Mouse (Mus musculus) heart, postnatal 4 days (tissue): ENCODE data around the gene Gm49711. TPM values are rescaled to one million over a fixed set of nuclear protein-coding genes. Genes with fewer than 3 reads are reported as not detected.

Source experiments
- DNase-seq: peaks from one replicate; pipeline ENCODE4 v3.0.0; 2021
- total RNA-seq, 2 experiments: library from RNA; stranded (reverse); gene quantifications; 2 replicates each; pipeline ENCODE4 v1.2.3; 2021

Gene Gm49711
- total RNA-seq, 2 experiments from 2014 or later = not detected

- no peak for DNase-seq
Observed at GRCm38 (mm10) chr16:92120899-92121531, 62.9 kb downstream of the Gm49711 start.

DNA sequence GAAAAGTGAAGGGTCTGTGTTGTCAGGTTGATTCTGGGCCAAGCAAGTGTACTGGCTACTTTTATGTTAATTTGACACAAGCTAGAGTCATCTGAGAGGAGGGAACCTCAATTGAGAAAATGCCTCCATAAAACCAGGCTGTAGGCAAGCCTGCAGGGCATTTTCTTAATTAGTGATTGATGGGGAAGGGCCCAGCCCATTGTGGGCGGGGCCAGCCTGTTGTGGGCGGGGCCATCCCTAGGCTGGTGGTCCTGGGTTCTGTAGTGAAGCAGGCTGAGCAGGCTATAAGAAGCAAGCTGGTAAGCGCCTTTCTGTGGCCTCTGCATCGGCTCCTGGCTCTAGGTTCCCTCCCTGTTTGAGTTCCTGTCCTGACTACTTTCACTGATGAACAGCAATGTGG lies 69.1 kb downstream of the Gm49711 start:
- DNase-seq = no peak

DNA sequence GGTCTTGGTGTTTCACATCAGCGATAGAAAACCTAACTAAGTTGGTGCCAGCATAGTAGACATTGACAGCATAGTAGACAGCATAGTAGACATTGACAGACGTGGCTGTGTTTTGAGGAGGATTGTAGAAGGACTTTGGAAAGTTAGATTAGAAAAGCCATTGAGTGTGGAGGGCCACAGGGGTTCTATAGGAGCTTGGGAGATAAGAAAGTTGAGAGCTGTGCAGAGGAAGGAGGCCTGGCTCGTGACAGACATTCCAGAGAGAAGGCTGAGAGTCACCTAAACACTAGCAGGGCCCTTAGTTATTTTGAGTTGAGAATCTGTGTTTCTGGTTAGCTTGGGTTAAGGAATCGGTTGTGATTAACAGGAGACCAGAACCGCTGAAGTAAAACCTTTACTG lies 69.5 kb downstream of the Gm49711 start:
- DNase-seq = no peak

GRCm38 (mm10) chr16:92129843-92130242 lies 71.7 kb downstream of the Gm49711 start:
- no peak for DNase-seq

DNA sequence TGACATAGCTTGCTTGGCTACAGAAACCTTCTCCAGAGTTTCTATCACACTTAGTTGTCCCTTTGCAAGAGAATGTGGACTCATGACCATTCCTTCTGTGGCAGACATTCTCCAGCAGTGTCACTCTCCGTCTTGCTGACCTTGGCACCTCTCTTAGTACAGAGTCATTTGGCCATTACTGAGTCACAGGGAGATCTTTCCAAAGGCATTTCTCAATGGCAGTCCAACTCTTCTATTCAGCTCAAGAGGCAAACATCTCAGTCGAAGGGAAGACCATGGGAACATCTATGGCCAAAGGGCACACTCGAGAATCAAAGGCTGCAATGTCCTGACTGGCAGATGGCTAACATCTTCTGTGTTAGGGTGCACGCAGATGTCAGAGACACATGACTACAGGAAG lies 74.4 kb downstream of the Gm49711 start:
- DNase-seq = no peak

DNA sequence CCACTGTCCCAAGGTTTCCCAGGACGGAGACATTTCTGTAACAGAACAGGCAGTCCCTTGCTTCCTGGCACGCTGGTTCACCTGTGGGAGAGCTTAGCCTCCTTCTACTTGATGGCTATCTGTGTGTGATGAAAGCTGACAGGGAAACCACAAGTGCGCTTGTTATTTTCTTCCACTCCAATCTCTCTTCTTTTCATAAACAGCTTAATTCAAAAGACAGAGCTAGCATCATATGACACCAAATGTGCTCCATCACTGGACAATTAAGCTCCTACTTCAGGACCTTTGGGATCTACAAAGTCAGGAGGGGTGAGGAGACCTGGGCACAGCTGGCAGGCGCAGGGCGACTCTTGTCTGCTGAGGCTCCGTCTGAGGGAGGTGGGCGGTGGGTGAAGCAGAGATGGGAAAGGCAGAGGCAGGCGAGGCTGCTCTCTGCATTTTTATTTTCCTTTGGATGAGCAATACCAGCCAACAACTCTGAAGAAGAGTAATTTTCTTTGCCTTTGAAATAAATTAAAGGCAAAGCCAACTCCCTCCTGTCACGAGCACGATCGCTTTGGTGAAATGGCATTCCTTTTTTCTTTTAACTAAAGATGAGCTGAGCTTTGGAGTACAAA lies 76.1 kb downstream of the Gm49711 start:
- DNase-seq = no peak

DNA sequence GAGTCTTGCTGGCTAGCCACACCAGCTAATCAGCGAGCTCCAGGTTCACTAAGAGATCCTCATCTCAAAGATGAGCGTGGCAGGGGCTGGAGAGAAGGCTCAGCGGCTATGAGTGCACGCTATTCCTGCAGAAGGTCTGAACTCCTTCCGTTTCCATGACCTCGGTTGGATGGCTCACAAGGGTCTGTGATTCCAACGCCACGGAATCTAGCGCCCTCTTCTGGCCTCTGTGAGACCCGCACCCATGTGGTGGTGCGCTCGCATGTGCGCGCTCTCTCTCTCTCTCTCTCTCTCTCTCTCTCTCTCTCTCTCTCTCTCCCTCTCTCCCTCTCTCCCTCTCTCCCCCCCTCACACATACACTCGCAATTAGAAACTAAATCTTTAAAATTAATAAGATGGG lies 78.2 kb downstream of the Gm49711 start:
- DNase-seq = no peak

DNA sequence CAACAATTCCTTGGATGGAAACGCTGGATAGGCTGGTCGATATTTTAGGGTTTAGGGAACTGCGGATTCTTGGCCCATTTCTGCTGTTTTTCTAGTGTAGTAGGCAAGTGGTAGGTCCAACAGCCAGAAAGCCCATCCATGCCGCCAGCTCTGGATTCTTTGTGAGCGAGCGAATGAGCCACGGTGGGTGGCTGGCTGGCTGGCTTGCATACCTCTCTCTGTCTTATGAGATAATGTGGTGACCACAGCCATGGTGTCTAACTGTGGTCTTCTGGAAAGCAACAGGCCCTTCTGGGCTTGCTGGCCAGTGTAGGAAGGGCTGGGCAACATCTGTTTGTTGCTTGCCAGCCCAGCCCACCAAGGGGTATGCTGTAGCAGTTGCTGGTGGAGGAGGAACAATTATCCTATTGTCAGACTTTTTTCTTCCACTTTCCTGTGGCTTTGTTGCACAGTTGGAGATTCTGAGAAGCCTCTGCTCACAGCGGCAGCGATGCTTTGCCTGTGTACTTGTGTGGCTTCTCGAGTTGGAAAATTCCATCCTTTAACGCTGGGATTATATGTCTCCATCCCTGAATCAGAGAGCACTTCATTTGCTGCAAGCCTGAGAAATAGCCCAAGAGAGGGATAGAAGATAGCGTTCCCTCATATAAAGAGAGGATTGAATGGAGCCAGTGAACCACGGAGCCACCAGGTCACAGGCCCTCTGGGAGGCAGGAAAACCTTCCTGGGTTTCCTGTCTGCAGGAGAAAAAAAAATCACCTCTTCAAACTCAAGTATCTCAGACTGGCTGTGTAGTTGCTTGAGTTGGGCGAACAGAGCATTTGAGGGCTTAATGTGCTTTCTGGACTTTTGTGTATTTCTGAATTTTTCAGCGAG lies 81.5 kb downstream of the Gm49711 start:
- no peak for DNase-seq

- DNase-seq = no peak
Observed at GRCm38 (mm10) chr16:92140328-92140727, 82.2 kb downstream of the Gm49711 start.

- no peak for DNase-seq
Observed at GRCm38 (mm10) chr16:92141021-92141420, 82.9 kb downstream of the Gm49711 start.

DNA sequence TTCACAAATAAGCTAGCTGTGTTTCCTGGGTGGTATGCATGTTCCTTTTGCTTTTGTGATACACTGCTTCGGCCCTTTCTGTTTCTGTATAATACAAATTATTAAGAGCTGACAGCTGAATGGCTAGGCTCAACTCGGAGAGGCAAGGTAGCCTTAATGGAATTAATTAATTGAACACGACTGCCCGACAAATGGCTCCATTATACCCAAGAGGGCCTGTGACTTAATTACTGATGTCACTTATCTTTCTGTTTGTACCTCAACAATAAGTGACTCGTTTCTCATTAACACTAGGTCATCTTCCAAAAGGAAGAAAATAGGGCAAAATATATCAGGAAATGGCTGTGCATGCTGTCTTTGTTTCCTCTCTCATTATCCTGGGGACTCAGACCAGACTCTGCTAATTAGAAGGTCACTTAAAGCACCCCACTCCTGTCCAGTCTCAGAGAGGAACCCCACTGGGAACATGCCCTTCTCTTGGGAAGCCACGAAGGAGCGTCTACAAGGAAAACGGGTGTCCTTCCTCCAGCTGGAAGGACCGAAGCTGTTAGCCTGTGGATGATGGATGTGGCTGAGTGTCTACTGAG lies 84.4 kb downstream of the Gm49711 start:
- DNase-seq = no peak

DNA sequence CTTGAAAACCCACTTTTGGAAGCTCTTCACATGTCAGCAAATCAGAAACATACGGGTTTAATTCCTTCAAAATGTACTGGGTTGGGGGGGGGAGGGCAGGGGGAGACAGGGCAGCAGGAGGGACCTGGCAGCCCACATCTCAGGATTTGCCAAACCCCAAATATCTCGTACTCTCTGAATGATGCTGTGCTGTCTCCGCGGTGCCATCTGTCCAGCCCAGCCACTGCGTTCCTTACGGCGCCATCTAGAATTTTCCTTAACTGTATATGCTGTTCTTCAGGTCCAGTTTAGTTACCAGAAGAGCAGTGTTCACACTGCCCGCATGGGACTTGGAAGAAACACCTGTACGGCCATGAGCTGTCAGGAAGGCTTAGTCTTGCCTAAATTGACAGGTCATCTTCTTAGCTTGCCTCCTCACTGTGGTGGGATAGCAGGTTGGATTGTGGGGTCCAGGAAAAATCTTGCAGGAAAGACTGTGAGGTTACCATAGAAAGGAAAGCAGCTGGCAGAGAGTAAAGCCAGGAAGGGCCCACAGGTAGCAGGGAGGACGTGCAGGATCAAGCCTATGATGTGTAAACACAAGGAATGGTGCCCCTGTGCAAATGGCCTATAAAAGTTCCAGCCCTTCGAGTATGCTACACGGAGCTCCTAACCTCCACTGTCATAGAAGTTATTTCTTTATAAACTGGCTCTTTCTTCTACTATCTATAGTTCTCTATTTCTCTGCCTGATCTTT lies 89.7 kb downstream of the Gm49711 start:
- no peak for DNase-seq

- DNase-seq = no peak
Observed at GRCm38 (mm10) chr16:92148367-92148728, 90.2 kb downstream of the Gm49711 start.

DNA sequence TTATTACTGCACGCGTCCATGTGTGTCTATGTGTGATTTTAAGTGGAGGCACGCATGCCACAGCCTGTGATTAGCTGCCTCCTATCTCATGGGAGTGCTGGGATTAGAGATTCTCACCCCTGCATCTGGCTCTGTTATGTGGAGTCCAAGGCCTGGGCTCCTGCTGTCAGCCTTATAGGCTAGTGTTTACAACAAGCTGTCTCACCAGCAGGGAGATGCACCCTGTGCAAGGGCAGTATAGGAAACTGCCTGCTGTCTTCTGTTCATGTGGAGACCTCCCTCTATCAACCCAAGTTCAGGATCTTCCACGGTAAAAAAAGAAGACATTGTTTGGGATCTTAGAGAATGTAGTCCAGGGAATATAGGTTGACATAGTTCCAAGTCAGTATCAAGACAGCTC lies 92.9 kb downstream of the Gm49711 start:
- DNase-seq = no peak

GRCm38 (mm10) chr16:92158021-92158455 lies 99.9 kb downstream of the Gm49711 start:
- DNase-seq = peak; percentile 42

- peak; percentile 70 for DNase-seq
Observed at GRCm38 (mm10) chr16:92158461-92159091, 100.5 kb downstream of the Gm49711 start.

- no peak for DNase-seq
Observed at GRCm38 (mm10) chr16:92159114-92159513, 101.0 kb downstream of the Gm49711 start.

DNA sequence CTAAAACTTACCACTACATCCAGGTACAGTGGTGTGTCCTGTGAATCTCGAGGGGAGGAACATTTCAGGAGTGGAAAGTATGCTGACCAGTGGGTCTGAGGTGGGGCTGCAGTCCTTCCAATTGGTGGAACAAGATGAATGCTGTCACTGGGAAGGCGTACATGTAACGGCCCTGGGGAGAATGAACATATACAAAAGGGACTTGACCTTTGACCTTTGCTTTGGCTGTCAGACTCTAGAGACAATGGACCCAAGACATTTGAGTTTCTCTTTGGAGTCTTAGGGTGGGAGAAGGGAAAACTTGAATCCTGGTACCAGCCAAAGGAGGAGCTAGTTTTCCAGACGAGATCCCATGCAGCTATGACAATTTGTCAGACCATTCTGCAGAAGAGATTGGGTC lies 104.2 kb downstream of the Gm49711 start:
- no peak for DNase-seq

GRCm38 (mm10) chr16:92163545-92163944 lies 105.4 kb downstream of the Gm49711 start:
- no peak for DNase-seq

GRCm38 (mm10) chr16:92176052-92176451 lies 117.9 kb downstream of the Gm49711 start:
- DNase-seq = no peak

DNA sequence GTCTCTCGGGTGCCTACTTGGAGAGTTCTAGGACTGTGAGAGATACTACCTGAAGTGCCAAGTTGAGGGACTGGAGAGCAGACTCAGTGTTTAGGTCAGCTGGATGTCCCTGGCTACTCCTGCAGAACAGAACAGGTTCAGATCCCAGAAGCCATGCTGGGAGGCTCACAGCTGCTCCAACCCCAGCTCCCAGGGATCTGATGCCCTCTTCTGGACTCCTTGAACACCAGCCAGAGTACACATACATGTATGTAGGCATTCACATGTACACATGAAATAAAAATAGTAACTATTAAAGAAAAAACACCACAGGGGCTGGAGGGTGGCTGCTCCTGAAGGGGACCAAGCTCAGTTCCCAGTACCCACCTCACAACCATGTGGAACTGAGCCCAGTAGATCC lies 119.6 kb downstream of the Gm49711 start:
- no peak for DNase-seq

GRCm38 (mm10) chr16:92179306-92179705 lies 121.2 kb downstream of the Gm49711 start:
- DNase-seq = no peak
